Mouse (Mus musculus) limb, embryonic 10.5 days (tissue): ENCODE results near the gene Akt3. TPM values are rescaled to one million over a fixed set of nuclear protein-coding genes. Genes with fewer than 3 reads are reported as not detected.

Source experiments
- DNase-seq: peaks from one replicate; pipeline ENCODE4 v3.0.0-alpha.2; 2017; ENCODE audit warnings: low spot score
- H3K27ac ChIP-seq: fragments of 300-500 bp; sonication (generic); 2 replicates; pipeline ENCODE4 v1.5.1; 2016; ENCODE audit warnings: mild to moderate bottlenecking
- H3K27me3 ChIP-seq: fragments of 300-500 bp; sonication (generic); 2 replicates; pipeline ENCODE4 v1.6.1; 2016; ENCODE audit warnings: low read depth, mild to moderate bottlenecking; ENCODE audit not compliant: poor library complexity, severe bottlenecking
- H3K36me3 ChIP-seq: fragments of 300-500 bp; sonication (generic); 2 replicates; pipeline ENCODE4 v1.6.1; 2016; ENCODE audit warnings: mild to moderate bottlenecking, moderate library complexity
- H3K4me1 ChIP-seq: fragments of 300-500 bp; sonication (generic); 2 replicates; pipeline ENCODE4 v1.6.1; 2016
- H3K4me3 ChIP-seq: fragments of 300-500 bp; sonication (generic); 2 replicates; pipeline ENCODE4 v1.5.1; 2016; ENCODE audit warnings: mild to moderate bottlenecking, moderate library complexity
- H3K9me3 ChIP-seq: fragments of 300-500 bp; sonication (generic); replicated peaks from 2 replicates; pipeline ENCODE4 v1.6.1; 2016; ENCODE audit warnings: mild to moderate bottlenecking
- WGBS: fragments of 180-500 bp; shearing (Covaris S2); methylation state at CpG from one replicate; pipeline ENCODE4 v1.1.7; 2016; 5-methylcytosine and 5-hydroxymethylcytosine counted together
- polyA plus RNA-seq: library from polyadenylated mRNA; unstranded; fragments of >200 nt; fragmentation: Nextera tagmentation; extraction: Ambion mirVana; gene quantifications from 2 replicates; pipeline ENCODE4 v1.2.1, GENCODE M21; 2016

The Akt3 gene
- polyA plus RNA-seq, 1 experiment from 2014 or later = 7.1 TPM

- Histone ChIP-seq H3K36me3 (no peaks in the 10 kb centered on the region), H3K27ac (no peak overlapping the region), H3K4me1 (no peaks in the 10 kb centered on the region), H3K4me3 (no peak overlapping the region), H3K27me3 (no peaks in the 10 kb centered on the region), H3K9me3 (no peaks in the 10 kb centered on the region)
- DNase-seq = no peak
These were observed 86.7 kb downstream of the Akt3 start for GRCm38 (mm10) chr1:177171300-177171699.

- Histone ChIP-seq H3K9me3 (no peaks in the 10 kb centered on the region), H3K36me3 (no peaks in the 10 kb centered on the region)
- WGBS = 45% methylated on average over 2 of the region's 2 CpGs
These were observed 92.2 kb downstream of the Akt3 start for GRCm38 (mm10) chr1:177165789-177166188.

GRCm38 (mm10) chr1:177165336-177165735 lies 92.7 kb downstream of the Akt3 start:
- 91% methylated on average over 2 of the region's 2 CpGs for WGBS
- no peaks in the 10 kb centered on the region for H3K27me3 ChIP-seq
- no peak overlapping the region for H3K27ac ChIP-seq
- no peaks in the 10 kb centered on the region for H3K9me3 ChIP-seq
- H3K36me3 ChIP-seq = no peaks in the 10 kb centered on the region
- no peak for DNase-seq
- no peak overlapping the region for H3K4me3 ChIP-seq
- H3K4me1 ChIP-seq = no peaks in the 10 kb centered on the region

More at GRCm38 (mm10) chr1:177165789-177166188, 92.2 kb downstream of the Akt3 start:
- H3K27me3 ChIP-seq = no peaks in the 10 kb centered on the region
- no peak overlapping the region for H3K27ac ChIP-seq
- DNase-seq = no peak
- H3K4me1 ChIP-seq = no peaks in the 10 kb centered on the region
- no peak overlapping the region for H3K4me3 ChIP-seq

- Histone ChIP-seq H3K36me3 (no peaks in the 10 kb centered on the region), H3K4me3 (no peak overlapping the region), H3K9me3 (no peaks in the 10 kb centered on the region), H3K4me1 (peaks cover 10% of the 10 kb centered on the region), H3K27me3 (no peaks in the 10 kb centered on the region), H3K27ac (no peak overlapping the region)
- no peak for DNase-seq
- WGBS = 35% methylated on average over 11 of the region's 11 CpGs
These were observed 107.5 kb downstream of the Akt3 start for GRCm38 (mm10) chr1:177150344-177151021.

GRCm38 (mm10) chr1:177148746-177149145 lies 109.3 kb downstream of the Akt3 start:
- Histone ChIP-seq H3K4me3 (no peak overlapping the region), H3K9me3 (no peaks in the 10 kb centered on the region), H3K27ac (no peak overlapping the region), H3K27me3 (no peaks in the 10 kb centered on the region), H3K36me3 (no peaks in the 10 kb centered on the region), H3K4me1 (peaks cover 10% of the 10 kb centered on the region)
- 80% methylated on average over 2 of the region's 2 CpGs for WGBS
- DNase-seq = no peak

- no peaks in the 10 kb centered on the region for H3K4me1 ChIP-seq
- H3K4me3 ChIP-seq = no peak overlapping the region
- DNase-seq = no peak
- H3K27ac ChIP-seq = no peak overlapping the region
- no peaks in the 10 kb centered on the region for H3K9me3 ChIP-seq
- H3K36me3 ChIP-seq = no peaks in the 10 kb centered on the region
- no peaks in the 10 kb centered on the region for H3K27me3 ChIP-seq
- 96% methylated on average over 2 of the region's 2 CpGs for WGBS
These were observed 116.5 kb downstream of the Akt3 start for GRCm38 (mm10) chr1:177141468-177141867.

GRCm38 (mm10) chr1:177139652-177140051 lies 118.4 kb downstream of the Akt3 start:
- no peaks in the 10 kb centered on the region for H3K9me3 ChIP-seq

GRCm38 (mm10) chr1:177131458-177131857 lies 126.5 kb downstream of the Akt3 start:
- H3K36me3 ChIP-seq = peaks cover 4% of the 10 kb centered on the region
- H3K4me1 ChIP-seq = no peaks in the 10 kb centered on the region
- no peak overlapping the region for H3K4me3 ChIP-seq
- no peak overlapping the region for H3K27ac ChIP-seq
- H3K27me3 ChIP-seq = no peaks in the 10 kb centered on the region
- WGBS = 86% methylated on average over 2 of the region's 2 CpGs
- H3K9me3 ChIP-seq = no peaks in the 10 kb centered on the region
- DNase-seq = no peak

More at GRCm38 (mm10) chr1:177139652-177140051, 118.4 kb downstream of the Akt3 start:
- DNase-seq = no peak
- 94% methylated on average over 6 of the region's 6 CpGs for WGBS
- Histone ChIP-seq H3K4me3 (no peak overlapping the region), H3K27ac (no peak overlapping the region), H3K27me3 (no peaks in the 10 kb centered on the region), H3K4me1 (no peaks in the 10 kb centered on the region), H3K36me3 (no peaks in the 10 kb centered on the region)

- Histone ChIP-seq H3K27ac (no peak overlapping the region), H3K36me3 (peaks cover 4% of the 10 kb centered on the region), H3K27me3 (no peaks in the 10 kb centered on the region), H3K9me3 (no peaks in the 10 kb centered on the region), H3K4me3 (no peak overlapping the region), H3K4me1 (no peaks in the 10 kb centered on the region)
- no peak for DNase-seq
- WGBS = 90% methylated on average over 8 of the region's 8 CpGs
These were observed 131.3 kb downstream of the Akt3 start for GRCm38 (mm10) chr1:177126674-177127073.

- H3K4me1 ChIP-seq = no peaks in the 10 kb centered on the region
- no peaks in the 10 kb centered on the region for H3K36me3 ChIP-seq
- no peak overlapping the region for H3K4me3 ChIP-seq
- no peaks in the 10 kb centered on the region for H3K27me3 ChIP-seq
- DNase-seq = no peak
- 74% methylated on average over 2 of the region's 2 CpGs for WGBS
- no peaks in the 10 kb centered on the region for H3K9me3 ChIP-seq
- no peak overlapping the region for H3K27ac ChIP-seq
These were observed 147.2 kb downstream of the Akt3 start for GRCm38 (mm10) chr1:177110665-177111271.

- no peak for DNase-seq
- H3K27ac ChIP-seq = no peak overlapping the region
- no peak overlapping the region for H3K4me3 ChIP-seq
- no peaks in the 10 kb centered on the region for H3K9me3 ChIP-seq
- 0 out of 2 replicates have a peak, but pooled peaks cover 4% of the 10 kb centered on the region for H3K36me3 ChIP-seq
- H3K4me1 ChIP-seq = no peaks in the 10 kb centered on the region
- 94% methylated on average over 5 of the region's 5 CpGs for WGBS
- H3K27me3 ChIP-seq = no peaks in the 10 kb centered on the region
These were observed 167.5 kb downstream of the Akt3 start for GRCm38 (mm10) chr1:177090465-177090864.

- Histone ChIP-seq H3K27me3 (no peaks in the 10 kb centered on the region), H3K4me3 (no peak overlapping the region), H3K27ac (no peak overlapping the region), H3K9me3 (no peaks in the 10 kb centered on the region), H3K36me3 (no peaks in the 10 kb centered on the region), H3K4me1 (no peaks in the 10 kb centered on the region)
- DNase-seq = no peak
- WGBS = 87% methylated on average over 3 of the region's 3 CpGs
These were observed 168.5 kb downstream of the Akt3 start for GRCm38 (mm10) chr1:177089515-177089914.

- H3K27me3 ChIP-seq = no peaks in the 10 kb centered on the region
- no peak overlapping the region for H3K27ac ChIP-seq
- no peaks in the 10 kb centered on the region for H3K36me3 ChIP-seq
- no peak overlapping the region for H3K4me3 ChIP-seq
- no peak for DNase-seq
- H3K4me1 ChIP-seq = no peaks in the 10 kb centered on the region
- no peaks in the 10 kb centered on the region for H3K9me3 ChIP-seq
- 75% methylated on average over 4 of the region's 4 CpGs for WGBS
These were observed 169.0 kb downstream of the Akt3 start for GRCm38 (mm10) chr1:177089048-177089447.
